Mouse (Mus musculus): ENCODE data around the gene Bnip1. TPM values are rescaled to one million over a fixed set of nuclear protein-coding genes. Genes with fewer than 3 reads are reported as not detected.
A peak's percentile ranks its signal among the peaks of the same experiment; 100 is the strongest.

Bnip1 gene
- total RNA-seq (2015) (18.8 and 20.2 TPM in 2 replicates), total RNA-seq (2017) (22.0 and 31.9 TPM in 2 replicates)

DNA sequence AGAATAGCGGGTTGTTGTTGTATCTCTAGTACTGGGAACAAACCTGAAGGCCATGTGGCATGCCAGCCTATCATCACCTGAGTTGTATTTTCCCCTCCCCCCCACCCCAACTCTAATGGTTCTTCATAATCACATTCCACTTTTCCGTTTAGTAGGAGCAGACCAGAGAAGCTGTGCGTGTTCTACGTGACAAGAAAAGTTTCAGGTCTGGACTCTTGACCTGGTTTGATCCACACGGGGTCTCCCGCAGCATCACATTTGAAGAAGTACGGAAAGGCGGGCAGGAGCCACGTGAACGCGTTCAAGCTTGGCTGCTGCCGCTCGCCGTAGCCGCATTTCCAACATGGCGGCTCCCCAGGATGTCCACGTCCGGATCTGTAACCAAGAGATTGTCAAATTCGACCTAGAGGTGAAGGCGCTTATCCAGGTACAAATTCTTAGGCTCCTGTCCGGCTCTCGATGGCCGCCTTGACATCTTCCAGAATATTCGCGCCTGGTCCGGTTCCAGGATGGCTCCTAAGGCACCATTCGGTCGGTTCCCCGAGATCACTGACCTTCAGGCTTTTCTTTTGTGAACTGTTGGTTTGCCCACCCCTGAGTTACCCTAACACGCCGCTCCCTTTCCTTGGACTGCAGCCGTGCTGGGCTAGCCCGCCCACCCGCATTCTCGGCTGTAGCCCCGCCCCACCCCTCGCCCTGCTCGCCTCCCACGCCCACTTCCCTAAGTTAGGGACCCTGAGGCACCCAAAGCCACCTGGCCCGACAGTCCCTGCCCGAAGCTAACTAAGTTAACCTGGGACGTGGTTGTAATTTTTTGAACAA, at the start of gene Bnip1:
Bnip1 (plus strand) TSS at position 317 of the 822 bp plus-strand sequence.
- ATAC-seq (ENCODE audit: poor library complexity, severe bottlenecking): peak; percentile 82

DNA sequence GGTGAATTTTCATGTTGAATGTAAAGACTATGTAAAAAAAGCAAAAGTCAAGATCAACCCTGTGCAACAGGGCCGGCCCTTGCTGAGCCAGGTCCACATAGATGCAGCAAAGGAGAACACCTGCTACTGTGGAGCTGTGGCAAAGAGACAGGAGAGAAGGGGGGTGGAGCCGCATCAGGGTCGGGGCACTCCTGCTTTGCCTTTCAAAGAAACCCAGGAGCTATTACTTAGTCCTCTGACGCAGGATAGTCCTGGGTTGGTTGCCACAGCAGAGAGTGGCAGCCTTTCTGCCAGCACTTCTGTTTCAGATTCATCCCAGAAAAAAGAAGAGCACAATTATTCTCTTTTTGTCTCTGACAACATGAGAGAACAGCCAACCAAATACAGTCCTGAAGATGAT, 38.3 kb upstream of the Bnip1 start:
- ATAC-seq (ENCODE audit: poor library complexity, severe bottlenecking): no peak

DNA sequence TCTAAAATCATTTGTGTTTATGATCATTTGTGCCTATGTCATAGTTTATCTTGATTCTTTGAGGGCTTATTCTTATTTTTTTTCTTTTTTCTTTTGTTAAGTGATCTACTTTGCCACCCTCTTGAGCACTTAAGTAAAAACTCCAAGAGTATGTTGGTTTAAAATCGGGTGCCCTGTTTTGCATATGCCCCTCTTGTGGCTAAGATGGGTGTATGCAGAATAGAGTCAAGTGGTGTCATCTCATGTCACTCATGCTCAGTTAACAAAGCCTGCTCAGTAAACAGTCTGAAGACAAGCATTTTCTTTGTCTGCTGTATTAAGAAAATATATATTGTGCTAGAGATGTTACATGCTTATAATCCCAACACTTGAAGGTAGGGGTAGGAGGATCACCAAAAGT, 37.6 kb upstream of the Bnip1 start:
- ATAC-seq (ENCODE audit: poor library complexity, severe bottlenecking): no peak

DNA sequence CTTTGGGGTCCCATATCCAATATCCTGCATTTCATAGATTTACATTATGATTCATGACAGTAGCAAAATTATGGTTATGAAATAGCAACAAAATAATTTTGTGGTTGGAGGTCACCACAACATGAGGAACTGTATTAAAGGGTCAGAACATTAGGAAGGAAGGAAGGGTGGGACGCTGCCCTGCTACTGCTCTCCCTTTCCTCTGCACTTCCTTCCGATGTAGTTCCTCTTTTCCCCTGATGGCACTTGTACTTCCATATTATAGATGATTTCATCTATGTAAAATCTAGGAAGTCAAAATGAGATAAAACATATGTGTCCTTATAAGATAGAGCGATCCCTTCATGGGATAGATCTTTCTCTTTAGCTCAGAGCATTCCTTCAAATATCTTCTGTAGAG, 30.9 kb upstream of the Bnip1 start:
- peak; percentile 47; the same call in 1 of the 2 replicates for ATAC-seq (ENCODE audit: poor library complexity, severe bottlenecking)

DNA sequence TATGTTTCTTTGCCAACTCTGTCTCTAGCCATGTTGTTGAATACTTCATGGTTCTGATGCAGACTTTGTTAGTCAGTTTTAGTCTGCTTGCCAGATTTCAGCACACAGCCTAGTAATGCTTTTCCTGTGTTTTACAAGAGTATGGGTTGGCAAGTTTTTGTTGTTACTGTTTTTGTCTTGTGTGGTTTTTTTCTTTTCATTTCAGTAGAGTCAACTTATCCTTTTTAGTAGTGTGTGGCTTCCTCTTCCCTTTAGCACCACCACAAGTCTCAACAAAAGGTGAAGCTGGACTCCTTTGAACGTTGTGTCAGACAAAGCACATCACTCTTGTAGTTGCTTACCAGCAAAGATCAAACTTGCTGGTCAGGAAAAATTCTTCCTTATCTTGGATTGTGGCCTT, 28.6 kb upstream of the Bnip1 start:
- ATAC-seq (ENCODE audit: poor library complexity, severe bottlenecking): no peak

GRCm38 (mm10) chr17:26753476-26753875, 27.4 kb upstream of the Bnip1 start:
- no peak for ATAC-seq (ENCODE audit: poor library complexity, severe bottlenecking)

DNA sequence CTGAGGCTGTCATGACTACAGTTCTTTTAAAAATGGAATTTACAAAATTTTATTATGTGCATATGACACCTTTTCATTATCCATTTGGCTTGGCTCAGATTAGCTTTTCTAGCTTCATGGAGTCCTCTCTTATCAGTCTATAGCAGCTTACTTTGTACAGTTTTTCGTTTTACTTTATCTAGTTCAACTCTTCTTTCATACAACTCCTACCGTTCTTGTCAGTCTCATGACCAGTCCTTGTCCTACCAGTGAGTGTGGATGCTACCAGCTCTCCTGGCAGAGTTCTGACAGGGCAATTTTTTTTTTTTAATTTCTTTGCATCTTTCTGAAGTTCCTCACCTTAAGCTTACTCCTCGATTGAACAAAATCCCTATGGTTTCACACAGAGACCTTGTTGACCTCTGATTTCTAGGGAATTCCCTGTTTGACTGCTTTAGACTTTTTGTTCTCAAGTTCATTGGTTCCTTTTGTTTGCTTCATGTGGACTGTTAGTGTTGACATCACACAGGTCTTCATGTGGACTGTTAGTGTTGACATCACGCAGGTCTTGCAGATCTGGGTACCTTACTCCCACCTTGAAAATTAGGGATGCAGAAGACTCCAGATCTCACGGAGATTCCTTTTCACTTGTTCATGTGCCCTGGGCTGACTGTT, 13.6 kb upstream of the Bnip1 start:
- no peak for ATAC-seq (ENCODE audit: poor library complexity, severe bottlenecking)

- no peak for ATAC-seq (ENCODE audit: poor library complexity, severe bottlenecking)
Observed at GRCm38 (mm10) chr17:26767754-26768124, 13.1 kb upstream of the Bnip1 start.

- no peak for ATAC-seq (ENCODE audit: poor library complexity, severe bottlenecking)
Observed at GRCm38 (mm10) chr17:26776211-26776610, 4.7 kb upstream of the Bnip1 start.

DNA sequence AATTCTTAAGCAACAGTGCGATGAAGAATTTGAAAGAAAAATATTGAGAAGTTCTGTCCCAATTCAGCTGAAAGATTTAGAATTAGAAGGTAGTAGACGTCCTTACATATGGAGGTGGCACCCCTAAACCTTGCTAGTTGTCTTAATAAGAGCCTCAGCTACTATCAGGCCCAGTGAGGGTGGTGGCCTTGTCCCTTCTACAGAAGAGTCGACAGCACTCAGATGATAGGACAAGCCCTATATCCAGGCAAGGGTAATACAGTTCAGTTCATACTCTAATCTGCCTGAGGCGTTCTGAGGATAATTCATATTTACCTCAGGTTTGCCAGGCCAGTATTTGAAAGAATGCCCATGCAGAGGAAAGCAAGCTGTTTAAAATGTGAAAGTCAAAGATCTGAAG, 2.9 kb upstream of the Bnip1 start:
- no peak for ATAC-seq (ENCODE audit: poor library complexity, severe bottlenecking)

DNA sequence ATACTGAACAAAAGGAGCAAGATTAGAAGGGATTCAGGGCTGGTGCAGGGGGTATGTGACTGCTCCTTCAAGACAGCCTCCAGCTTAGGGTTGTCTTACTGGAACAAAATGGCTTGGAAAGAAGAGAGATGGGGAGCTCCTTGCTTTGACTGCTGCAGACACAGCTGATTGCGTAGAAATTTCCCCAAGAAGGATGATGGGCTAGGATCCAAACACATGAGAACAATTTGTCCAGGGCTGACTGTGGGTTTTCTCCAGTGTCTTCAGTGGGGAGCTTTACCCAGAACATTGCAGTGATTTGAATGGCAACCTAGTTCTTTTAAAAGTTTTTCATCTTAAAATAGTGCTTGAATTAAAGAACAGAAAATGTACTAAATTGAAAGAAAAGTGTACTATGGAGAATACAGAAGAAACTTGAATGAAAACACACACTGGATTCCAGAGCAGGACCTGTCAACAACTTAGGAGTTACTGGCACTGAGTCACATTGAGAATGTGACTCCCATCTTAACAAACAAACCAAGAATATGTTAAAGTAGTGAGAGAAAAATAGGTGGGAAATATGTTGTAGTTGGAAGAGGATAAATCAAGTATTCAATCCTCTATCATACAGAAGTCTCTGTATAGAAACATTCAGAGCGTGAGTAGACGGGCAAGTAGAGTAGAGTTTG, 2.3 kb upstream of the Bnip1 start:
- ATAC-seq (ENCODE audit: poor library complexity, severe bottlenecking): no peak

DNA sequence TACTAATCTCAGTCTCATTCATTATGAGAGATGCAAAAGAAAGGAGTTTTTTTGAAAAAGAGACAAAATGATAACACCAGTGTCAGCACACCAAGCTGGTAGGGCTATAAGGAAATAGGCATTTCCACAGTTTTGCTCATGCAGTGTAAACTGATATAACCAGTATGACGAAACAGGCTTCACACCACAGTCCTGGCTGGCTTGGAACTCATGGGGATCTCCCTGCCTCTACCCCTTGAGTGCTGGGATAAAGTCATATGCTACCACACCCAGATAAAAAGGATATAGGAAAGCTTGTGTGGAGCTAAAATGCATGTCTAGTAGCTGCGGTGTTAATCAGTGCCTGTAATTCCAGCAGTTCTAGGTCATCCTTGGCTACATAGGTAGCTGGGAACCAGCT, 1.4 kb upstream of the Bnip1 start:
- ATAC-seq (ENCODE audit: poor library complexity, severe bottlenecking): no peak

- ATAC-seq (ENCODE audit: poor library complexity, severe bottlenecking): peak; percentile 16; the same call in 1 of the 2 replicates
Observed at GRCm38 (mm10) chr17:26781610-26782043, 761 bp downstream of the Bnip1 start.

DNA sequence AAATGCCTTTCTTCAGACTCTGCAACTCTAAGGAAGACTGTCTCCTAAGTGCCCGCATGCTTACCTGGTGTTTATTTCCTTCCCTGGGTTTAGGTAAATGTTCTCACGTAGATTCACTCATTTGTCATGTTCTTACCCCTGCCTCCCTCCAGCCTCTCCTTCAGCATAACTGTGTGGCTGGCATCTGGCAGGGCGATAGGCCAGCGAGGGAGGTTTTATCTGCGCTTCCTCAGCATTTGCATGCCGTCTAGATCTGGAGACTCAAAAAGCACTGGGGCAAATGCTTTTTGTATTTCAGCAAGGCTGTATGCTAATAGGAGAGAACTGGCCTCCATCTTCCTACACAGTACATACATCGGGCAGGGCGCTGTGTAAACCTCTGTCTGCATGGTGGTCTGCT, 3.7 kb downstream of the Bnip1 start:
- ATAC-seq (ENCODE audit: poor library complexity, severe bottlenecking): no peak

DNA sequence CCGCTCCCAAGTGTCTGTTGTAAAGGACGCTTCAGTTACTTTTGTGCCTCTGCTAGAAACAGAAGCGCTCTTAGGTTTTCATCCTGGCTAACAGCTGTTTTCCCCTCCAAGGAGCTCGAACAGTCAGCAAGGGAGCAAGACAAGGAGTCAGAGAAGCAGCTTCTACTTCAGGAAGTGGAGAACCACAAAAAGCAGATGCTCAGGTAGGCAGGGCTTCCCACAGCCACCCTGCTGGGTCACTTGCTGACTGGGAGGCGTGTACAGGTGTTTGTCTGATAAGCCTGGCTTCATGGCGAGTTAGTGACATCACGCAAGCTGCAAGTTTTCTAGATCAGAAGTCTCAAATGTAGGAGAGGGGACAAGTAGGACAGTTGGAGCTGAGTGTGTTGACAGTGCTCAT, 5.7 kb downstream of the Bnip1 start:
- ATAC-seq (ENCODE audit: poor library complexity, severe bottlenecking): no peak

DNA sequence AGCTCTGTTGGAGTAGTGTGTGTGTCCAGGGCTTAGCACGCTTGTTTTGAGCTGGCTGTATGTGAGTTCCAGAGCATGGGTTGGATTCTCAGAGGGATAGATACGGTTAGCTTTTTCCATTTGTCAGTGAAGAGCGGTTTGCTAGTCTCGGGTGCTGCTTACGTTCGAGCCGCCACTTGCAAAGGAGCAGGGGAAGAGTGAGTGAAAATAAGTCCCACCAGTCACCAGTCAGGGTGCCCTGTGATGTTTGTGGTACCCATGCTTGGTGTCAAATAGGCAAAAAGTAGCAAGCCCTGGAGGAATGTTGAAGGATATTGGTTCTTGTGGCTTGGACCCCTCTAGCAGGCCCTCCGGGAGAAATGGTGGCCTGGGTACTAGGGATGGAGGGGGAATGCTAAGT, 8.1 kb downstream of the Bnip1 start:
- no peak for ATAC-seq (ENCODE audit: poor library complexity, severe bottlenecking)

- no peak for ATAC-seq (ENCODE audit: poor library complexity, severe bottlenecking)
Observed at GRCm38 (mm10) chr17:26789460-26790268, 8.8 kb downstream of the Bnip1 start.

GRCm38 (mm10) chr17:26790269-26791214, 9.7 kb downstream of the Bnip1 start:
- ATAC-seq (ENCODE audit: poor library complexity, severe bottlenecking): no peak

DNA sequence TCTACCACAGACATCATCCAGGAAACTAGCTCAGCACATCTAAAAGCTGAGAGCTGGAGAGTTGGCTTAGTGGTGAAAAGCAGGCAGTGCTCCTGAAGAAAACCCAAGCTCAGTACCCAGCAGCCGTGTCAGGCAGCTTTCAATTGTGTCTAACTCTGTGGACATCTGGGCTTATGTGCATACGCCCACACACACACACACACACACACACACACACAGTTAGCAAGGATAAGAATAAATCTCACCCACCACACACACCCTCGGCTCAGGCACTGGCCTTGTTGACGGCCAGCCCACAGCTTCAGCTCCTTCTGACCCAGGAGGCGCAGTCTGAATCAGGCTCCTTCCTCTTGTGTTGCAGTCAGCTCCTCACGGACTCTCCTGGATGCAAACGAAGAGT, 10.7 kb downstream of the Bnip1 start:
- no peak for ATAC-seq (ENCODE audit: poor library complexity, severe bottlenecking)

- ATAC-seq (ENCODE audit: poor library complexity, severe bottlenecking): no peak
Observed at GRCm38 (mm10) chr17:26792096-26792495, 11.2 kb downstream of the Bnip1 start.

Measured in megakaryocyte, adult 5-6 weeks (primary cell).